Mouse (Mus musculus) B cell, adult 2 months (primary cell): ENCODE data around the gene Cdkn2c.
A peak's percentile ranks its signal among the peaks of the same experiment; 100 is the strongest.

Experiments used
- DNase-seq, 2 experiments: peaks; one replicate each; pipeline ENCODE4 v3.0.0; 2022

The Cdkn2c gene

GRCm38 (mm10) chr4:109657021-109657850 lies 9.8 kb downstream of the Cdkn2c start:
- DNase-seq: peak; percentile 43 to 57

GRCm38 (mm10) chr4:109656301-109656700 lies 10.7 kb downstream of the Cdkn2c start:
- no peak for DNase-seq

GRCm38 (mm10) chr4:109655738-109656137 lies 11.3 kb downstream of the Cdkn2c start:
- no peak for DNase-seq

GRCm38 (mm10) chr4:109654701-109655100 lies 12.3 kb downstream of the Cdkn2c start:
- no peak for DNase-seq

GRCm38 (mm10) chr4:109653251-109653650 lies 13.7 kb downstream of the Cdkn2c start:
- no peak for DNase-seq

GRCm38 (mm10) chr4:109649331-109649730 lies 17.7 kb downstream of the Cdkn2c start:
- DNase-seq: no peak

GRCm38 (mm10) chr4:109647281-109647680 lies 19.7 kb downstream of the Cdkn2c start:
- DNase-seq: no peak

- no peak for DNase-seq
Observed at GRCm38 (mm10) chr4:109641451-109641850, 25.5 kb downstream of the Cdkn2c start.

GRCm38 (mm10) chr4:109640141-109640540 lies 26.8 kb downstream of the Cdkn2c start:
- DNase-seq: no peak

GRCm38 (mm10) chr4:109639356-109639755 lies 27.6 kb downstream of the Cdkn2c start:
- no peak for DNase-seq

- peak; percentile 31 to 38 for DNase-seq
Observed at GRCm38 (mm10) chr4:109634971-109635370, 32.0 kb downstream of the Cdkn2c start.

- no peak for DNase-seq
Observed at GRCm38 (mm10) chr4:109631029-109631428, 36.0 kb downstream of the Cdkn2c start.

- no peak for DNase-seq
Observed at GRCm38 (mm10) chr4:109630215-109630614, 36.8 kb downstream of the Cdkn2c start.

- DNase-seq: no peak
Observed at GRCm38 (mm10) chr4:109612596-109612995, 54.4 kb downstream of the Cdkn2c start.
